In the genomic region with DNA sequence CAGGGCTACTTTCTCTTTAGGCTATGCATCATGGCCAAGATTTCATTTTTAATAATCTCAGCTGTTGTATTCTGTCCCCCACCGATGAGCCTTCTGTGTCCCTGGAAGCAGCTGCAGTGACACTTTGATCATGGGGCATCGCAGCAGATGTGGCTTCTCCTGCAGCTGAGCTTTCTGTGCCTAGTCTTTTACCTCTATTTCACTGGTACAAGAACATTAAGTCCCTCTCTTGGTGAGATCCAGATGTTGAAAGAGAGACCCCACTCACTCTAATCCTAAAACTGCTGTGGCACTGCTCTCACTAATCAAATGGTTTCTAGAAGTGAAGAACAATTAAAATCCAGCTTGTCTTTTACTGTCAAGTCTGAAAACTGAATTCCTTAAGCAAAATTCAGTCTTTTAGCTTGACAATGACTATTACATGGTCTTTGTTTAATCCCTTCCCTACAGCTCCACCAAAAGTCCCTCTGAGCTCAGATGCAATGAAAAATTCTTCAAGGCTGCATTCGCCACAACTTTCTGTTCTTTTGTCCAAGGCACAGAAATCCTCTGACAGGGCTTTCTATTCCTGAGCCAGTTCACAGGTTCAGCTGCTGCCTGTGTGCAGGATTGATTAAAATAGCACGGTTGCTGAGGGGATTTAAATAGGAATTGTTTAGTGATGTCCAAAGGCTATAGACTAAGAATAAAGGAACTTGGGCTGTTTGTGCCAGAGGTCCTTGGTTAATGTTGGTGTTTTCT, we compare ENCODE assay signal across 19 mouse cellular contexts.
A peak's percentile ranks its signal among the peaks of the same experiment; 100 is the strongest.
DNase-seq lines count a peak whose midpoint lies in the region; ATAC-seq and TF ChIP-seq lines count a peak whose summit lies in the region.
"Had no signal": no experiment of that assay in that cellular context is flagged by ENCODE, and none has a peak within 500 bp of the region (broad histone marks: within the 10 kb centered on the region; RNA-seq: fewer than 3 reads in every experiment).

No protein-coding gene starts in this region.

- no peak for TF ChIP-seq POLR2A in lung, adult 2 months (IDR thresholded peaks at IDR 0.05; ENCODE audit: borderline replicate concordance, extremely low read depth, low read depth, low read length)

- H3K27me3 ChIP-seq in embryonic facial prominence, embryonic 11.5 days (ENCODE audit: control insufficient read depth, insufficient read depth, low read length) = no peaks in the 10 kb centered on the region
- no peaks in the 10 kb centered on the region for H3K27me3 ChIP-seq in embryonic facial prominence, embryonic 10.5 days (replicated peaks; ENCODE audit: low read depth, poor library complexity, severe bottlenecking)
- no peaks in the 10 kb centered on the region for H3K27me3 ChIP-seq in midbrain, embryonic 10.5 days (ENCODE audit: low read depth, poor library complexity, severe bottlenecking)
- no peaks in the 10 kb centered on the region for H3K27me3 ChIP-seq in midbrain, embryonic 16.5 days (ENCODE audit: control insufficient read depth, insufficient read depth, low read depth, low read length)
- H3K27me3 ChIP-seq: embryonic facial prominence, embryonic 15.5 days had no signal

- ATAC-seq in embryonic facial prominence, embryonic 11.5 days (replicated peaks; ENCODE audit: insufficient number of reproducible peaks, low FRiP score, low TSS enrichment, low read depth) = no peak
- ATAC-seq in midbrain, embryonic 16.5 days = no peak

- no peaks in the 10 kb centered on the region for H3K9me3 ChIP-seq in embryonic facial prominence, embryonic 11.5 days (replicated peaks; ENCODE audit: control insufficient read depth, low read length)
- H3K9me3 ChIP-seq in embryonic facial prominence, embryonic 10.5 days = no peaks in the 10 kb centered on the region
- H3K9me3 ChIP-seq in midbrain, embryonic 10.5 days (replicated peaks) = no peaks in the 10 kb centered on the region
- H3K9me3 ChIP-seq in midbrain, embryonic 16.5 days (replicated peaks; ENCODE audit: control insufficient read depth, low read length, poor library complexity, severe bottlenecking) = no peaks in the 10 kb centered on the region
- H3K9me3 ChIP-seq: embryonic facial prominence, embryonic 15.5 days; heart, embryonic 10.5 days had no signal

- H3K4me1 ChIP-seq in embryonic facial prominence, embryonic 11.5 days (ENCODE audit: control insufficient read depth, insufficient read depth, low read length) = no peaks in the 10 kb centered on the region
- H3K4me1 ChIP-seq in embryonic facial prominence, embryonic 10.5 days = peaks cover 10% of the 10 kb centered on the region
- H3K4me1 ChIP-seq in midbrain, embryonic 10.5 days = peaks cover 50% of the 10 kb centered on the region
- peaks cover 9% of the 10 kb centered on the region; the same call in 1 of the 2 replicates for H3K4me1 ChIP-seq in midbrain, embryonic 16.5 days (ENCODE audit: control insufficient read depth, insufficient read depth, low read length)
- no peaks in the 10 kb centered on the region for H3K4me1 ChIP-seq in lung, adult 2 months (ENCODE audit: control insufficient read depth, insufficient read depth, low read length)
- H3K4me1 ChIP-seq: embryonic facial prominence, embryonic 15.5 days; heart, embryonic 10.5 days had no signal

- no peak overlapping the region for H3K27ac ChIP-seq in embryonic facial prominence, embryonic 11.5 days (replicated peaks; ENCODE audit: low read depth, low read length)
- H3K27ac ChIP-seq in embryonic facial prominence, embryonic 10.5 days (replicated peaks) = no peak overlapping the region
- H3K27ac ChIP-seq in midbrain, embryonic 10.5 days (replicated peaks) = peak overlapping the region; percentile 79
- no peak overlapping the region for H3K27ac ChIP-seq in midbrain, embryonic 16.5 days (ENCODE audit: low read length)
- H3K27ac ChIP-seq: embryonic facial prominence, embryonic 15.5 days; heart, embryonic 10.5 days had no signal

- WGBS in embryonic facial prominence, embryonic 11.5 days = 61% methylated on average over 4 of the region's 4 CpGs
- 67% methylated on average over 4 of the region's 4 CpGs for WGBS in embryonic facial prominence, embryonic 10.5 days
- 19% methylated on average over 4 of the region's 4 CpGs for WGBS in midbrain, embryonic 10.5 days
- 7% methylated on average over 4 of the region's 4 CpGs for WGBS in midbrain, embryonic 16.5 days
- WGBS in lung, adult 2 months = 64% methylated on average over 4 of the region's 4 CpGs

- no peak overlapping the region for H3K4me2 ChIP-seq in embryonic facial prominence, embryonic 11.5 days (ENCODE audit: low read depth, low read length)
- no peak overlapping the region for H3K4me2 ChIP-seq in midbrain, embryonic 16.5 days (ENCODE audit: low read length)
- H3K4me2 ChIP-seq: embryonic facial prominence, embryonic 15.5 days; liver, embryonic 11.5 days; lung, embryonic 14.5 days had no signal

- no peak overlapping the region for H3K9ac ChIP-seq in embryonic facial prominence, embryonic 11.5 days (replicated peaks; ENCODE audit: low read length)
- no peak overlapping the region for H3K9ac ChIP-seq in midbrain, embryonic 16.5 days (ENCODE audit: low read depth, low read length)
- H3K9ac ChIP-seq: embryonic facial prominence, embryonic 15.5 days; lung, embryonic 14.5 days had no signal

- H3K36me3 ChIP-seq in embryonic facial prominence, embryonic 11.5 days (replicated peaks; ENCODE audit: control insufficient read depth, insufficient read depth, low read depth, low read length) = no peaks in the 10 kb centered on the region
- H3K36me3 ChIP-seq in embryonic facial prominence, embryonic 10.5 days (replicated peaks) = no peaks in the 10 kb centered on the region
- H3K36me3 ChIP-seq in midbrain, embryonic 10.5 days = no peaks in the 10 kb centered on the region
- no peaks in the 10 kb centered on the region for H3K36me3 ChIP-seq in midbrain, embryonic 16.5 days (ENCODE audit: control insufficient read depth, insufficient read depth, low read length)
- H3K36me3 ChIP-seq: embryonic facial prominence, embryonic 15.5 days; heart, embryonic 10.5 days had no signal

- no peak for TF ChIP-seq CTCF in lung, adult 2 months (IDR thresholded peaks at IDR 0.05; ENCODE audit: insufficient read depth, low read length)

- DNase-seq in embryonic facial prominence, embryonic 11.5 days (ENCODE audit: low spot score) = peak; percentile 10
- no peak for DNase-seq in embryonic facial prominence, embryonic 10.5 days (ENCODE audit: low spot score)
- peak; percentile 50 for DNase-seq in midbrain, embryonic 10.5 days (ENCODE audit: low spot score)
- DNase-seq in mesoderm, embryonic 11.5 days (ENCODE audit: low read depth, low spot score) = peak; percentile 14
- DNase-seq in layer of hippocampus, postnatal 25 days (ENCODE audit: extremely low spot score in 1 of 2, low spot score in 1 of 2) = no peak
- DNase-seq in lung, adult 2 months = no peak
- no peak for DNase-seq in cerebellum, adult 9-11 months
- DNase-seq: adrenal gland, postnatal 10 days; cerebellum, adult 11-12 months; cerebellum, postnatal 36 days; kidney, adult 11 months; lung, embryonic 14.5 days; lung, postnatal 36 days; right cerebral cortex, postnatal 25 days; thymus, postnatal 36 days had no signal

- no peak overlapping the region for H3K4me3 ChIP-seq in embryonic facial prominence, embryonic 11.5 days (ENCODE audit: low read depth, low read length)
- H3K4me3 ChIP-seq in embryonic facial prominence, embryonic 10.5 days = no peak overlapping the region
- H3K4me3 ChIP-seq in midbrain, embryonic 10.5 days = no peak overlapping the region
- no peak overlapping the region for H3K4me3 ChIP-seq in midbrain, embryonic 16.5 days (ENCODE audit: low read depth, low read length)
- H3K4me3 ChIP-seq in lung, adult 2 months (replicated peaks; ENCODE audit: extremely low read depth, low read depth, low read length) = no peak overlapping the region
- H3K4me3 ChIP-seq: embryonic facial prominence, embryonic 15.5 days; heart, embryonic 10.5 days had no signal

Comparison
In these comparisons a context has a peak if more than half of its experiments do, and no peak if none do; other contexts are left out.
1. DNase-seq: peak in embryonic facial prominence, embryonic 11.5 days (single experiment), midbrain, embryonic 10.5 days (single experiment) and mesoderm, embryonic 11.5 days (single experiment); none in embryonic facial prominence, embryonic 10.5 days (single experiment), layer of hippocampus, postnatal 25 days (0 of 2), lung, adult 2 months (single experiment) and cerebellum, adult 9-11 months (single experiment).